Mouse (Mus musculus): ENCODE results near the gene Avpr1b.

DNA sequence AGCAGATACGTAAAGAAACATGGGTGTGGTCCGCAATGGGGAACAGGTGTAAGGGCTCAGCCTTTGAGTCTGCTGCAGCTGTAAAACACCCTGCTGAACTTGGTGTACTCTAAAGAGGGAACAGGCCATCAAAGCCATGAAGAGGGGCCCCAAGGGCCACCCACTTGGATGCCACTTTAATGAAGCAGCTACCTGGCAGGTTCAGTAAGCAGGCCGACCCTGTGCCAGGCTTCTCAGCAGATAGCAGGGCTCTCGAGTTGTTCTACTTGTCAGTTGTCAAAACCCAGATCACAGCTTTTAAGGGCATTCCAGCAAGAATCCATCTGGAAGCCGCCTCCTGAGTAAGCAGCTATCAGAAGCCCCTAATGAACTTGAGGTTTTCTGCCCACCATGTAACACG is 56.6 kb downstream of the Avpr1b start:
- TF ChIP-seq CTCF (IDR thresholded peaks at IDR 0.05; ENCODE audit: control insufficient read depth, insufficient read depth, low read length), result no peak
- TF ChIP-seq POLR2A (IDR thresholded peaks at IDR 0.05; ENCODE audit: borderline replicate concordance, control insufficient read depth, low read depth, low read length), result no peak
